Mouse (Mus musculus) forebrain, embryonic 12.5 days (tissue): ENCODE measurements around the gene Actg1. TPM values are rescaled to one million over a fixed set of nuclear protein-coding genes. Genes with fewer than 3 reads are reported as not detected.

Source experiments
- ATAC-seq: fragments of 200-750 bp; cut with Nextera tagmentation; 2 replicates; pipeline ENCODE4 v1.8.0; 2017; ENCODE audit warnings: moderate TSS enrichment; ENCODE audit not compliant: low FRiP score
- H3K27ac ChIP-seq: fragments of 300-500 bp; sonication (generic); 2 replicates; pipeline ENCODE4 v1.5.1; 2016; ENCODE audit warnings: mild to moderate bottlenecking
- H3K27me3 ChIP-seq: fragments of 300-500 bp; sonication (generic); 2 replicates; pipeline ENCODE4 v1.6.1; 2016; ENCODE audit warnings: mild to moderate bottlenecking
- H3K36me3 ChIP-seq: fragments of 300-500 bp; sonication (generic); replicated peaks from 2 replicates; pipeline ENCODE4 v1.6.1; 2016; ENCODE audit warnings: mild to moderate bottlenecking
- H3K4me1 ChIP-seq: fragments of 300-500 bp; sonication (generic); 2 replicates; pipeline ENCODE4 v1.6.1; 2016
- H3K4me2 ChIP-seq: fragments of 300-500 bp; sonication (generic); 2 replicates; pipeline ENCODE4 v1.6.1; 2016; ENCODE audit warnings: mild to moderate bottlenecking, moderate library complexity
- H3K4me3 ChIP-seq: fragments of 300-500 bp; sonication (generic); replicated peaks from 2 replicates; pipeline ENCODE4 v1.5.1; 2016; ENCODE audit warnings: mild to moderate bottlenecking
- H3K9ac ChIP-seq: fragments of 300-500 bp; sonication (generic); 2 replicates; pipeline ENCODE4 v1.6.1; 2016; ENCODE audit warnings: mild to moderate bottlenecking
- H3K9me3 ChIP-seq: fragments of 300-500 bp; sonication (generic); 2 replicates; pipeline ENCODE4 v1.6.1; 2016
- WGBS: fragments of 180-500 bp; shearing (Covaris S2); methylation state at CpG from one replicate; pipeline ENCODE4 v1.1.7; 2016; 5-methylcytosine and 5-hydroxymethylcytosine counted together
- microRNA-seq: library from miRNA; unstranded; fragments of <30 nt; microRNA quantifications from one replicate; pipeline ENCODE4, GENCODE M21; 2017
- polyA plus RNA-seq: library from polyadenylated mRNA; unstranded; fragments of >200 nt; fragmentation: Nextera tagmentation; extraction: Ambion mirVana; gene quantifications from 2 replicates; pipeline ENCODE4 v1.2.1, GENCODE M21; 2016

Gene Actg1
- polyA plus RNA-seq, 1 experiment from 2014 or later = 2,975 TPM

DNA sequence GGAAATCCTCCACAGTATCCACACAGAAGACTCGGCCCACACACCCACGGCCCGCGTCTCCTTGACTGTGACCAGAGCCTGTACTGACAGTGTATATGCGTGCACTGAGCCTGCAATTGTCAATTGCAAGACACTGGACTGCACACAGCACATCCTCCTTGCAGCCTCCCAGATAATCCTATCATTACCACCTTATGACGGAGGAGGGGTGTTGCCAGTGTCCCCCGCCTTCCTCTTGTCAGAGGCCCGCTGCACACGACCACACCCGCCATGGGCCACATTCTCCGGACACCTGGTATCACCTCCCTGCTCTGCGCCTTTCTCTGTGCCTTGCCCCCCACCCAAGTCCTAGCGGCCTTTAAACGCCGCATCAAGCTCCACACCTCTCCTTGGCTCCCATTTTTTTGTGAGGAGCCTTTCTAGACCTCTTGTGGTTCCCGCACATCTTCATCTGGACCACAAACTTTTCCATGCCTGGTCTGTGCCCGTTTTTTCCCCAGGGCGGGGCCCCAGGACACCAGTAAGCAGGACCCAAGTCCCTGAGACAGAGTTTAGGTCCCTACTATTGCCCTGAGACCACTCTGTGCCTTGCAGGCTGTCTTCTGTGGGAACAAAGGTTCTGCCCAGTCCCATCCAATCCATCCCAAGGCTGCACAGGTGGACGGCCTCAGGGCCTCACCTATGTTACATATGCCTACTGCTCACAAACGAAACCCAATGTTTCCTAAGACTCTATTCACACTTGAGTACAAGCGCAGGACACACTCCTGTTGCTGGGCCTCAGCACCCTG, 44.6 kb downstream of the Actg1 start:
- no peak for ATAC-seq
- Histone ChIP-seq H3K4me2 (no peak overlapping the region), H3K9me3 (no peaks in the 10 kb centered on the region), H3K4me1 (peaks cover 53% of the 10 kb centered on the region), H3K36me3 (no peaks in the 10 kb centered on the region), H3K27me3 (peaks cover 20% of the 10 kb centered on the region), H3K27ac (peak overlapping the region; percentile 92; the same call in 1 of the 2 replicates), H3K9ac (no peak overlapping the region; the same call in 1 of the 2 replicates), H3K4me3 (no peak overlapping the region)
- WGBS = 92% methylated on average over 21 of the region's 21 CpGs

DNA sequence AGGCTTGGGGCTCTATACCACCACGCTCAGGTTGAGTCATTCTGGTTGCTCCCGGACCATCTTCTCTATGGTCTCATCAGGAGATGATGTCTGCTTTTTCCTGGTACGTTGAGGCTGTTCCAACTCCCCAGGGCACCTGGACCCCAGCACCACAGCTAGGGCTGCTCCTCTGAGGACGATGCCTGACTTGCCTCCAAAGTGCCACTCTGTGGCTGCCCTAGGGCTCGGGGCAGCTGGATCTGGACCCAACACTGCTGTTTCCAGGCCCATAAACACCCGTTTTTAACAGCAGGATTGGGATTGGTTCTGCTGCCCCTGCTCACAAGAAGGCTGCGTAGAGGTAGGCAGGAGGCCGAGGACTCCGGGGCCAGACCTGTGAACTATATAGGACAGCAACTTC, 45.2 kb downstream of the Actg1 start:
- WGBS = 84% methylated on average over 9 of the region's 9 CpGs
- Histone ChIP-seq H3K27ac (no peak overlapping the region), H3K4me2 (no peak overlapping the region), H3K9ac (no peak overlapping the region), H3K4me3 (no peak overlapping the region), H3K36me3 (no peaks in the 10 kb centered on the region), H3K4me1 (peaks cover 46% of the 10 kb centered on the region), H3K27me3 (peaks cover 14% of the 10 kb centered on the region), H3K9me3 (no peaks in the 10 kb centered on the region)
- no peak for ATAC-seq

DNA sequence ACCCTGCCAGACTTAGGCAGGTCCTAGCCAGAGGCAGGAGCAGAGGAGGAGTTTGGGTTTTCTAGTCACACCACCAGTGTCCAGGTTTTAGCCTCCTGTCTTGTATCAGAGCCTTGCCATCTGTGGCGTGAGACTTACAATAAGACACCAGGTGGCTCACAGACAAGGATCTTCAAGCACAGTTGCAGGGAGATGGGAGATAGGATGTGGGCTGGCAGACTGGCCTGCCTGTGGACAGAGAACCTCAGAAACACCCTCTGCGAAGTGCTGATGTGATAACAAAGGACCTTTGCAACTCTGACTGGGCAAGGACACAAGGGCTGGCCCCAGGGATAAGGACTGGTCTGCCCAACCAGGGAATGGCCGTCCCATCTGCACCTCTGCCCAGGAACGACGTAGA, 48.9 kb downstream of the Actg1 start:
- Histone ChIP-seq H3K4me3 (no peak overlapping the region), H3K9me3 (no peaks in the 10 kb centered on the region), H3K36me3 (no peaks in the 10 kb centered on the region), H3K4me2 (no peak overlapping the region), H3K4me1 (peaks cover 43% of the 10 kb centered on the region), H3K27ac (peak overlapping the region; percentile 27; the same call in 1 of the 2 replicates), H3K9ac (no peak overlapping the region), H3K27me3 (no peaks in the 10 kb centered on the region; the same call in 1 of the 2 replicates)
- ATAC-seq = no peak
- WGBS = 63% methylated on average over 5 of the region's 5 CpGs

DNA sequence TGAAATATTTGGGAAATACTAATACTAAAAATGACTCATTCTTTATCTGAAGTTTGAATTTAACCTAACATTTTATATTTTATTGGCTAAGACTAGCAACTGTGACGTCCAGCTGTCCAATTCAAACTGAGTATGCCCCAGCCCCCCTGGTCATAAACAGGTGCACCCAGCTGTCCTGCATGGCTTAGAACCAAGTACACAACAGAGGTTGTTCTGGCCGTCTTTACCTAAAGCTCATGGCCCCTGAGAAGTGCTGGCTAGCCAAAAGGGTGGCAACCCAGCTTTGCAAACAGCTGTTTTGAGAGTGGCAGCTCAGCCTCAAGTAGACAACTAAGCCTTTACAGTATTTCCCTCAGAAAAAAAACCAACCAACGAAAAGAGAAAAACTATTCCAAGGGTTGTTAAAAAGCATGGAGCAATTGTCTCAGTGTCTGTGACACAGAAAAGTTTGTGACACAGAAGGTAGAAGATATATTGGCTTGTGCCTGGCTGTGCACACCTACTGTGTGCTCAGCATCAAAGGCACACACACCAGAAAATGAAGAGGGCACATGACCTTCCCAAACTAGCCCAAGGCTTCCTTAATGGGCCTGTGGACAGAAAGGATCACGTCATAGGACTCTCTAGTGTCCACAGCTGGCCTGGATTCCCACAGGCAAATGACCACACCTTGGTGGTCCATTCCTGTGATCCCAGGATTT, 49.8 kb downstream of the Actg1 start:
- H3K9me3 ChIP-seq = no peaks in the 10 kb centered on the region
- H3K27ac ChIP-seq = no peak overlapping the region
- no peak overlapping the region for H3K9ac ChIP-seq
- no peak for ATAC-seq
- 84% methylated on average over 4 of the region's 4 CpGs for WGBS
- peaks cover 43% of the 10 kb centered on the region for H3K4me1 ChIP-seq
- no peak overlapping the region for H3K4me2 ChIP-seq
- no peak overlapping the region for H3K4me3 ChIP-seq
- H3K27me3 ChIP-seq = no peaks in the 10 kb centered on the region; the same call in 1 of the 2 replicates
- no peaks in the 10 kb centered on the region for H3K36me3 ChIP-seq

DNA sequence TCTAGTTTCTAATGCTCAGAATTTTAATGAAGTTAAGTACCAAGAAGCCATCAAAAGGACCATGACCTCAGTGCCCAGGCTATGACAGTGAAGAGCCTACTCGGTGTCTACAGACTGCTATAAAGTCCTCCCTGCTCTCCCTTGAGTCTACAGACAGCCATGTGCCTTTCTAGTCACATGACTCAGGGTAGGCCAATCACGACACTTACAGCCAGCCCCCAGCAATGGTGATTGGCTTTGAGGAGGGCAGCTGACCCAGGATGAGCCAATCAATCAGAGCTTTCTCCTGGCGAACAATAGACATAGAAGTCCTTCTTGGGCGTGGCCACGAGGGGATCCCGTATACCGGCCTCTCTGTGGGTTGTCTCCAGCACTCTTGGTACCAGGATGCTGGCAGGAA, 50.6 kb downstream of the Actg1 start:
- Histone ChIP-seq H3K27ac (no peak overlapping the region), H3K4me3 (no peak overlapping the region), H3K27me3 (no peaks in the 10 kb centered on the region), H3K36me3 (no peaks in the 10 kb centered on the region; the same call in 1 of the 2 replicates), H3K4me2 (no peak overlapping the region), H3K9ac (no peak overlapping the region), H3K4me1 (peaks cover 49% of the 10 kb centered on the region), H3K9me3 (no peaks in the 10 kb centered on the region)
- WGBS = 76% methylated on average over 7 of the region's 7 CpGs
- no peak for ATAC-seq

DNA sequence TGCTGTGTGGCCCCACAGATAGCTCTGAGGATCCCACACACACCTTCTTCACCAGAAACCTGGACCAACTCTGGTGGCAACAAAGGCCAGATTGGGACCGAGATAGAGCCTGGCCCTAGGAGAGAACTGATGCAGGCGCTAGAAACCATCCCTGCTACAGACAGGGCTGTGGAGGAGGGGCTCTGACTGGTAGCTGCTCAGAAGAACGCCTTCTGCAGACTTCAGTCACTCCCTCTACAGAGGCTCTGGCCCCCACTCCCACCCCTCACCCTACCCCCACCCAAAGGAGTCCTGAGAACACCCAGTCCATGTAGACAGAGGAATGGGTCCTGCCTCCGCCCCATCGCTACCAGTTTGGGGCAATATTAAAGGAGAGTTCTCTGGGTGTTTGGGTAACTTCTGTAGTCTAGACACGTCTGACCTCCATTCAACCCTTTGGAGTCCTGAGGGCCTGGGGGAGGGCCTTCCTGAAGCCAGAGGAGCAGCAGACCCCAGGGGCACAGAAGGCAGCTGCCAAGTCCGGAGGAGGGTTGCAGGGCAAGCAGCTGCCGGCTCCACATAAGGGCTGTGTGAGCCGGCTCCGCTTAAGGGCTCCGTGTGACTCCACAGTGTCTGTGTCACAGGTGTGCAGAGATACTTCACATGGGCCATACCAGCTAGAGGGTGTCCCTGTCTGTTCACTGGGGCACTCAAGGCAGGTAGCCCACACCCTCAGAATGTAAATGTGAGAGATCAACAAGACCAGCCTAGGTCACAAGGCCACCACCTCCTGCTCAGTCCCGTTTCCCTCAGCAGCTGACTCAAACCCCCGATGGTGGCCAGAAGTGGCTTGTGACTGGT, 51.8 kb downstream of the Actg1 start:
- H3K27ac ChIP-seq = peak overlapping the region; percentile 46; the same call in 1 of the 2 replicates
- H3K4me1 ChIP-seq = peaks cover 46% of the 10 kb centered on the region
- no peak overlapping the region for H3K4me2 ChIP-seq
- no peaks in the 10 kb centered on the region; the same call in 1 of the 2 replicates for H3K36me3 ChIP-seq
- H3K27me3 ChIP-seq = no peaks in the 10 kb centered on the region
- H3K9ac ChIP-seq = no peak overlapping the region
- ATAC-seq = no peak
- WGBS = 51% methylated on average over 13 of the region's 13 CpGs
- no peak overlapping the region for H3K4me3 ChIP-seq
- H3K9me3 ChIP-seq = no peaks in the 10 kb centered on the region

Small RNA genes within 50 kb of the gene (microRNA-seq; reads per million reads assigned to microRNA genes)
- gene Gm23419 (not detected), gene Mir6935 (3.6 reads per million, percentile 11 among the genes with 10 or more reads in this experiment)

Other genes with a start within 250 kb of the Actg1 start
- 17.3 and 20.9 TPM in 2 replicates for gene Tepsin, start 249.8 kb downstream of the Actg1 start, polyA plus RNA-seq
- gene Ndufaf8, start 249.6 kb downstream of the Actg1 start, polyA plus RNA-seq = 52.5 and 62.0 TPM in 2 replicates
- 88.6 and 91.3 TPM in 2 replicates for gene Slc38a10, start 197.2 kb downstream of the Actg1 start, polyA plus RNA-seq
- gene Bahcc1, start 115.6 kb downstream of the Actg1 start, polyA plus RNA-seq = 23.5 and 24.0 TPM in 2 replicates
- 0.82 and 0.91 TPM in 2 replicates for gene Fscn2, start 13.0 kb upstream of the Actg1 start, polyA plus RNA-seq
- gene Faap100, start 30.2 kb upstream of the Actg1 start, polyA plus RNA-seq = 47.3 and 47.4 TPM in 2 replicates
- 49.2 and 50.8 TPM in 2 replicates for gene Nploc4, start 89.2 kb upstream of the Actg1 start, polyA plus RNA-seq
- 0.18 TPM in 1 of 2 replicates, not detected in the other for gene Tspan10, start 94.1 kb upstream of the Actg1 start, polyA plus RNA-seq
- gene Pde6g, start 105.0 kb upstream of the Actg1 start, polyA plus RNA-seq = 0.17 and 0.38 TPM in 2 replicates
- gene Oxld1, start 109.5 kb upstream of the Actg1 start, polyA plus RNA-seq = 8.6 and 10.9 TPM in 2 replicates
- gene Ccdc137, start 109.6 kb upstream of the Actg1 start, polyA plus RNA-seq = 34.5 and 35.4 TPM in 2 replicates
- 48.2 and 50.1 TPM in 2 replicates for gene Arl16, start 119.1 kb upstream of the Actg1 start, polyA plus RNA-seq
- 130 and 135 TPM in 2 replicates for gene Mrpl12, start 136.1 kb upstream of the Actg1 start, polyA plus RNA-seq
- 43.4 and 46.0 TPM in 2 replicates for gene Slc25a10, start 143.3 kb upstream of the Actg1 start, polyA plus RNA-seq
- gene Gcgr, start 182.2 kb upstream of the Actg1 start, polyA plus RNA-seq = 0.09 TPM in 1 of 2 replicates, not detected in the other
- 209 and 214 TPM in 2 replicates for gene Mcrip1, start 201.2 kb upstream of the Actg1 start, polyA plus RNA-seq
- gene Ppp1r27, start 202.6 kb upstream of the Actg1 start, polyA plus RNA-seq = not detected in 2 replicates
- 334 and 362 TPM in 2 replicates for gene P4hb, start 224.7 kb upstream of the Actg1 start, polyA plus RNA-seq
- 496 and 513 TPM in 2 replicates for gene Arhgdia, start 233.1 kb upstream of the Actg1 start, polyA plus RNA-seq
- gene Alyref, start 249.8 kb upstream of the Actg1 start, polyA plus RNA-seq = 561 and 697 TPM in 2 replicates
- 179 and 186 TPM in 2 replicates for gene Anapc11, start 249.9 kb upstream of the Actg1 start, polyA plus RNA-seq